Mouse (Mus musculus) heart, embryonic 15.5 days (tissue): Measurements from ENCODE around the gene Kdm5b. TPM values are rescaled to one million over a fixed set of nuclear protein-coding genes. Genes with fewer than 3 reads are reported as not detected.

Experiments used
- ATAC-seq: fragments of 200-750 bp; cut with Nextera tagmentation; replicated peaks from 2 replicates; pipeline ENCODE4 v1.8.0; 2017; ENCODE audit warnings: low read depth, moderate TSS enrichment; ENCODE audit not compliant: insufficient number of reproducible peaks, insufficient read depth, low FRiP score
- H3K27ac ChIP-seq: fragments of 300-500 bp; sonication (generic); 2 replicates; pipeline ENCODE4 v1.5.1; 2015; ENCODE audit warnings: mild to moderate bottlenecking, inconsistent platforms
- H3K27me3 ChIP-seq: fragments of 300-500 bp; sonication (generic); 2 replicates; pipeline ENCODE4 v1.6.1; 2015; ENCODE audit warnings: inconsistent platforms
- H3K36me3 ChIP-seq: fragments of 300-500 bp; sonication (generic); 2 replicates; pipeline ENCODE4 v1.6.1; 2015; ENCODE audit warnings: mild to moderate bottlenecking, inconsistent platforms
- H3K4me1 ChIP-seq: fragments of 300-500 bp; sonication (generic); replicated peaks from 2 replicates; pipeline ENCODE4 v1.6.1; 2015; ENCODE audit warnings: inconsistent platforms
- H3K4me2 ChIP-seq: fragments of 300-500 bp; sonication (generic); 2 replicates; pipeline ENCODE4 v1.6.1; 2015; ENCODE audit warnings: inconsistent platforms, mild to moderate bottlenecking, moderate library complexity
- H3K4me3 ChIP-seq: fragments of 300-500 bp; sonication (generic); 2 replicates; pipeline ENCODE4 v1.5.1; 2015; ENCODE audit warnings: mild to moderate bottlenecking, inconsistent platforms
- H3K9ac ChIP-seq: fragments of 300-500 bp; sonication (generic); 2 replicates; pipeline ENCODE4 v1.6.1; 2015; ENCODE audit warnings: mild to moderate bottlenecking, inconsistent platforms
- H3K9me3 ChIP-seq: fragments of 300-500 bp; sonication (generic); replicated peaks from 2 replicates; pipeline ENCODE4 v1.6.1; 2016; ENCODE audit warnings: inconsistent platforms
- WGBS: fragments of 180-500 bp; shearing (Covaris S2); methylation state at CpG from one replicate; pipeline ENCODE4 v1.1.7; 2015; ENCODE audit warnings: mixed read lengths; 5-methylcytosine and 5-hydroxymethylcytosine counted together
- polyA plus RNA-seq: library from polyadenylated mRNA; unstranded; fragments of >200 nt; fragmentation: Nextera tagmentation; extraction: Ambion mirVana; gene quantifications from 2 replicates; pipeline ENCODE4 v1.2.1, GENCODE M21; 2015

The Kdm5b gene
- polyA plus RNA-seq, 1 experiment from 2014 or later, result 25.9 TPM

DNA sequence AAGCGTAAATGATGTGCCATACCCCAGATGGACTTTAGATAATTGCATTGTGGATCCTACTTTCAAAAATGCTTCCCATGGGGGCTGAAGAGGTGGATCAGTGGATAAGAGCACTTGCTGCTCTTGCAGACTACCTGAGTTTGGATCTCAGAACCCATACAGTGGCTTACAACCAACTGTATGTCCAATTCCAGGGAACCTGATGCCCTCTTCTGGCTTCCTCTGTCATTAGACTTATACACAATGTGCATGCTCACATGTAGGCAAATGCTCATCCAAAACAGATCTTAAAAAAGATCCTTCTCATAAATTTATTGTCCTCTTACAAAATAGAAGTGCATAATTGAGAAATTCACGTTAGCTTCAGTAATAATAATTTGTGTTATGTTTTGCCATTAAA, 31.8 kb downstream of the Kdm5b start:
- H3K4me1 ChIP-seq, result no peaks in the 10 kb centered on the region
- 86% methylated on average over 2 of the region's 2 CpGs for WGBS
- H3K9ac ChIP-seq, result no peak overlapping the region
- H3K4me3 ChIP-seq, result no peak overlapping the region
- no peaks in the 10 kb centered on the region for H3K27me3 ChIP-seq
- no peaks in the 10 kb centered on the region for H3K9me3 ChIP-seq
- H3K36me3 ChIP-seq, result peaks cover 42% of the 10 kb centered on the region
- H3K4me2 ChIP-seq, result no peak overlapping the region
- no peak overlapping the region for H3K27ac ChIP-seq
- ATAC-seq, result no peak

GRCm38 (mm10) chr1:134597339-134598054, 37.5 kb downstream of the Kdm5b start:
- Histone ChIP-seq H3K9me3 (no peaks in the 10 kb centered on the region), H3K4me3 (no peak overlapping the region), H3K4me2 (no peak overlapping the region), H3K36me3 (peaks cover 71% of the 10 kb centered on the region), H3K27ac (no peak overlapping the region), H3K4me1 (no peaks in the 10 kb centered on the region), H3K27me3 (no peaks in the 10 kb centered on the region), H3K9ac (no peak overlapping the region)
- WGBS, result 76% methylated on average over 9 of the region's 9 CpGs
- ATAC-seq, result no peak

- Histone ChIP-seq H3K4me1 (no peaks in the 10 kb centered on the region), H3K9ac (no peak overlapping the region), H3K4me3 (no peak overlapping the region), H3K36me3 (peaks cover 77% of the 10 kb centered on the region), H3K9me3 (no peaks in the 10 kb centered on the region), H3K27ac (no peak overlapping the region), H3K4me2 (no peak overlapping the region), H3K27me3 (no peaks in the 10 kb centered on the region)
- ATAC-seq, result no peak
- 97% methylated on average over 2 of the region's 2 CpGs for WGBS
Observed at GRCm38 (mm10) chr1:134604086-134604485, 44.1 kb downstream of the Kdm5b start.

- Histone ChIP-seq H3K9ac (no peak overlapping the region), H3K4me3 (no peak overlapping the region), H3K36me3 (peaks cover 74% of the 10 kb centered on the region), H3K4me1 (no peaks in the 10 kb centered on the region), H3K9me3 (no peaks in the 10 kb centered on the region), H3K27me3 (no peaks in the 10 kb centered on the region), H3K4me2 (no peak overlapping the region), H3K27ac (no peak overlapping the region)
- ATAC-seq, result no peak
- WGBS, result 80% methylated on average over 8 of the region's 8 CpGs
Observed at GRCm38 (mm10) chr1:134605670-134606069, 45.7 kb downstream of the Kdm5b start.

DNA sequence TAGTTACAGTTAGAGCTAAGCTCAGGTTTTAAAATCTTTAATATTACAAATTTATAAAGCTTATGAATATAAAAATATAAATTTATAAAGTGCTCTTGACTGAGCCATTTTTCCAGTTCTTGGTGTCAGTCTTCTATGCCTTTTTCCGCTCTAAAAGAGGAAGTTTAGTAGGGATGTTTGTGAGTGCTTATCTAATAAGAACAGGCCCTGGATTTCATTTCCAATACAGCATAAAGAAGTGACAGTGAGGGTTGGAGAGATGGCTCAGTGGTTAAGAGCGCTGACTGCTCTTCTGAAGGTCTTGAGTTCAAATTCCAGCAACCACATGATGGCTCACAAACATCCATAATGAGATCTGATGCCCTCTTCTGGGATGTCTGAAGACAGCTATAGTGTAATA, 46.4 kb downstream of the Kdm5b start:
- no peak overlapping the region for H3K4me2 ChIP-seq
- H3K9ac ChIP-seq, result no peak overlapping the region
- no peak overlapping the region for H3K4me3 ChIP-seq
- no peak for ATAC-seq
- no peaks in the 10 kb centered on the region for H3K27me3 ChIP-seq
- H3K4me1 ChIP-seq, result no peaks in the 10 kb centered on the region
- H3K9me3 ChIP-seq, result no peaks in the 10 kb centered on the region
- no peak overlapping the region for H3K27ac ChIP-seq
- WGBS, result 87% methylated on average over 2 of the region's 2 CpGs
- peaks cover 67% of the 10 kb centered on the region for H3K36me3 ChIP-seq

- 88% methylated on average over 1 of the region's 1 CpGs for WGBS
- Histone ChIP-seq H3K27ac (no peak overlapping the region), H3K36me3 (peaks cover 63% of the 10 kb centered on the region), H3K9me3 (no peaks in the 10 kb centered on the region), H3K4me1 (no peaks in the 10 kb centered on the region), H3K9ac (no peak overlapping the region), H3K4me2 (no peak overlapping the region), H3K4me3 (no peak overlapping the region), H3K27me3 (no peaks in the 10 kb centered on the region)
- no peak for ATAC-seq
Observed at GRCm38 (mm10) chr1:134607279-134607678, 47.3 kb downstream of the Kdm5b start.

DNA sequence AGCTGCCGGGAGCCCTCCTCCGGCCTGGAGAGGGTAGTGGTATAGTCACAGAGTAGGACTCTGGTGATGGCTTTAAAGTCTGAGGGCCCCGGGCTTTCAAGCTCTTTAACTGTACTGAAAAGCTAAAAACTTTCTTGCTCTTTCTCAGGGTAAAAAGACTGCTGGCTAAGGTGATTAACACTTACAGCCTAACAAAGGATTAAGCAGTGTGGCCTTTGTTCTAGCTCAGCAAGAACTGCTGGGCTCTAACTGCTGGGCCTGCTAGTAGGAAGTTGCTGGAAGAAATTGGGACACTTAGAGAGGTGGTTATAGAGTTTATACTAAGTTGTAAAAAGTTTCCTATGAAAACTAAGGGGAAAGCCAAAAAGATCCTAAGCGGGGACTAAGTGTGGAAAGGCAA, 49.2 kb downstream of the Kdm5b start:
- Histone ChIP-seq H3K9ac (no peak overlapping the region), H3K4me1 (no peaks in the 10 kb centered on the region), H3K27me3 (no peaks in the 10 kb centered on the region), H3K27ac (no peak overlapping the region), H3K4me2 (no peak overlapping the region), H3K36me3 (peaks cover 71% of the 10 kb centered on the region), H3K9me3 (no peaks in the 10 kb centered on the region), H3K4me3 (no peak overlapping the region)
- no peak for ATAC-seq
- WGBS, result 81% methylated on average over 4 of the region's 4 CpGs

- 90% methylated on average over 5 of the region's 5 CpGs for WGBS
- Histone ChIP-seq H3K36me3 (peaks cover 62% of the 10 kb centered on the region), H3K27me3 (no peaks in the 10 kb centered on the region), H3K9me3 (no peaks in the 10 kb centered on the region), H3K4me3 (no peak overlapping the region), H3K4me1 (no peaks in the 10 kb centered on the region), H3K4me2 (no peak overlapping the region), H3K9ac (no peak overlapping the region), H3K27ac (no peak overlapping the region)
- ATAC-seq, result no peak
Observed at GRCm38 (mm10) chr1:134614554-134614953, 54.6 kb downstream of the Kdm5b start.

GRCm38 (mm10) chr1:134614988-134615387, 55.0 kb downstream of the Kdm5b start:
- 90% methylated on average over 2 of the region's 2 CpGs for WGBS

GRCm38 (mm10) chr1:134617656-134618055, 57.7 kb downstream of the Kdm5b start:
- Histone ChIP-seq H3K4me2 (no peak overlapping the region), H3K36me3 (peaks cover 80% of the 10 kb centered on the region), H3K4me1 (no peaks in the 10 kb centered on the region), H3K27ac (no peak overlapping the region), H3K27me3 (no peaks in the 10 kb centered on the region), H3K4me3 (no peak overlapping the region), H3K9me3 (no peaks in the 10 kb centered on the region), H3K9ac (no peak overlapping the region)
- WGBS, result 75% methylated on average over 9 of the region's 9 CpGs
- no peak for ATAC-seq

More at GRCm38 (mm10) chr1:134614988-134615387, 55.0 kb downstream of the Kdm5b start:
- H3K9me3 ChIP-seq, result no peaks in the 10 kb centered on the region
- no peak overlapping the region for H3K27ac ChIP-seq
- no peaks in the 10 kb centered on the region for H3K4me1 ChIP-seq
- no peak for ATAC-seq
- no peak overlapping the region for H3K4me2 ChIP-seq
- H3K27me3 ChIP-seq, result no peaks in the 10 kb centered on the region
- H3K36me3 ChIP-seq, result peaks cover 67% of the 10 kb centered on the region
- H3K4me3 ChIP-seq, result no peak overlapping the region
- H3K9ac ChIP-seq, result no peak overlapping the region

DNA sequence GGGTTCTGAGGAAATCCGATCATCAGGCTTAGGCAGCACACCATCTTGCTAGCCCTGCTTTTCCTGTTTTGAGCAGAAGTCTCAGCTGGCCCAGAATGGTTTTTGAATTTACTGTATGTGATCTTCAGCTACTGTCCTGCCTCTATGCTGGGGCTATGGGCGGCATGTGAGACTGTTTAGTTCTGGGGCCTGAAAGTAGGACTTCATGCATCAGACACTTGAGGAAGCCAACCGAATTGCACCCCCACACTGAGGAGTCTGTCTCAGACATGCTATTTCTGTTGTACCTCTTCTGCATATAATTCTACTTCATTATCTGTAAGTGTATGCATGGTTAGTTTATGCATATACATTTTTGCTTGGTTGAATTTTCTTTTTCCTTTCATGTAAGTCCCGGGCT, 65.4 kb downstream of the Kdm5b start:
- Histone ChIP-seq H3K36me3 (peaks cover 93% of the 10 kb centered on the region), H3K27me3 (no peaks in the 10 kb centered on the region)

GRCm38 (mm10) chr1:134629455-134629854, 69.5 kb downstream of the Kdm5b start:
- WGBS, result 90% methylated on average over 10 of the region's 10 CpGs
- peaks cover 92% of the 10 kb centered on the region for H3K36me3 ChIP-seq
- no peaks in the 10 kb centered on the region for H3K27me3 ChIP-seq

More for the DNA sequence above, 65.4 kb downstream of the Kdm5b start:
- WGBS, result 91% methylated on average over 4 of the region's 4 CpGs
- ATAC-seq, result no peak
- Histone ChIP-seq H3K4me1 (no peaks in the 10 kb centered on the region), H3K27ac (no peak overlapping the region), H3K4me3 (no peak overlapping the region), H3K4me2 (no peak overlapping the region), H3K9me3 (no peaks in the 10 kb centered on the region), H3K9ac (no peak overlapping the region)

More at GRCm38 (mm10) chr1:134629455-134629854, 69.5 kb downstream of the Kdm5b start:
- no peaks in the 10 kb centered on the region for H3K4me1 ChIP-seq
- H3K9ac ChIP-seq, result no peak overlapping the region
- no peak overlapping the region for H3K27ac ChIP-seq
- no peak overlapping the region for H3K4me2 ChIP-seq
- no peak for ATAC-seq
- H3K9me3 ChIP-seq, result no peaks in the 10 kb centered on the region
- no peak overlapping the region for H3K4me3 ChIP-seq
